Mouse (Mus musculus): Measurements from ENCODE around the gene Fgd6. TPM values are rescaled to one million over a fixed set of nuclear protein-coding genes. Genes with fewer than 3 reads are reported as not detected.

Gene Fgd6
- total RNA-seq, 2 experiments from 2014 or later = 8.8 to 9.2 TPM

DNA sequence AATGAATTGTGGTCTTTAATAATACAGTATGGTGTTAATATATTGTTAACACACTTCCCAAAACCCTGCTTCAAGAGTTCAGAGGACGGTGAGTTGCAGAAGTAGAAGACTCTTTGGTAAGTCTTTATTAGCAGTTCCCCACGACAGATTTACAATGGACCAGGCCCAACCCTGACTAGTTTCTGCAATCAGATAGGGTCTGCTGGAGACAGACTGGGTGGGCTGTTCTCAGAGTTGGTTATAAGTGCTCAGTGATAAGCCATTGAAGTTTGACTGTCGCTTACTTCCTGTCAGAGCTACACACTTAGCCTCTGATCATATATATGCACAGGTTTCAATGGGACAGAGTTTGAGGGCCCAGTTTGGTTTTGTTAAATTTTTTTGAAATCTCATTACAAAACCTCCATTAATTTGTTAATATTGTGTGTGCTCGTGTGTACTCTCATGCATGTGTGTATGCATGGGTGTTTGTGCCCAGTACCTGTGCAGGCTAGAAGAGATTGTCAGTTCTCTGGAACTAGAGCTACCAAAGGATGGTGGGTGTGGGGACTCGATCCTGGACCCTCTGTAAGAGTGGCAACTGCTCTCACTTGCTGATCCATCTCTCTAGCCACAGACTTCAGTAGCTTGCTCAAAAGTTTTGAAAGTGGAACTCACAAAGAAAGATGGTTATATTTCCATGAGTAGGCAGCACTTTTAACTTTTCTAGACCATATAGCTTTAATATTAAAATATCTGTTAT lies 128.5 kb downstream of the Fgd6 start:
- ATAC-seq (replicated peaks; ENCODE audit: low FRiP score, poor library complexity, severe bottlenecking) = no peak

DNA sequence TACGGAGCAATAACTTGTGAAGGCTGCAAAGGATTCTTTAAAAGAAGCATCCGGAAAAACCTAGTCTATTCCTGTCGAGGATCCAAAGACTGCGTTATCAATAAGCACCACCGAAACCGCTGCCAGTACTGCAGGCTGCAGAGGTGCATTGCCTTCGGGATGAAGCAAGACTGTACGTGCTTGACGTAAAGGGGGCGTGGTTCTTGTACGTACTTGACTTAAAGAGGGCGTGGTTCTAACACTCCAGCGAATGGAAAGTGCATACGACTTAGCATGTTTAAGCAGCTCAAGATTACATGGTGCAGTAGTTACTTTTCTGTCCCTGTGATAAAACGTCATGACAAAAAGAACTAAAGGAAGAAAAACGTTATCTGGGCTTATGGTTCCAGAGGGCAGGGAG lies 129.6 kb downstream of the Fgd6 start:
- ATAC-seq (replicated peaks; ENCODE audit: low FRiP score, poor library complexity, severe bottlenecking) = no peak

DNA sequence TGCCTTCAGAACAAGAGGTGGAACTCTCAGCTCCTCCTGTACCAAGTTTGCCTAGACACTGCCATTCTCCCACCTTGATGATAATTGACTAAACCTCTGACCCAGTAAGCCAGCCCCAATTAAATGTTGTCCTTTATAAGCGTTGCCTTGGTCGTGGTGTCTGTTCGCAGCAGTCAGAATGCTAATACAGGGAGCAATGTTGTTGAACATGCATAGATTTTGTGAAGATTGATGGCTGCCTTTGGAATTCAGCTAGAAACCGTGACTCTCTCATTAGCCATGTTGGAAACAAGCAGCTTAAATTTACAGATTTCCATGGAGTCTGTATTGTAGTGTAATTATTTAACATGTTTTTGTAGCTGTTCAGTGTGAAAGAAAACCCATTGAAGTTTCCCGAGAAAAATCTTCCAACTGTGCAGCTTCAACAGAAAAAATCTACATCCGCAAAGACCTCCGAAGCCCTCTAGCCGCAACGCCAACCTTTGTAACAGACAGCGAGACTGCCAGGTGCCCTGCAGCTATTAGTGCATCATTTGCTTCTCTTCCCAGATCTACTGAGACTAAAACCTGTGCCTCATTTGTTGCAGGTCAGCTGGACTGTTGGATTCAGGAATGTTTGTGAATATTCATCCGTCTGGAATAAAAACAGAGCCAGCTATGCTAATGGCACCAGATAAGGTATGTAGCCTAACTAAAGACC lies 131.4 kb downstream of the Fgd6 start:
- ATAC-seq (replicated peaks; ENCODE audit: low FRiP score, poor library complexity, severe bottlenecking) = no peak

- no peak for ATAC-seq (replicated peaks; ENCODE audit: low FRiP score, poor library complexity, severe bottlenecking)
Measured at GRCm38 (mm10) chr10:94171440-94172130, 135.8 kb downstream of the Fgd6 start.

DNA sequence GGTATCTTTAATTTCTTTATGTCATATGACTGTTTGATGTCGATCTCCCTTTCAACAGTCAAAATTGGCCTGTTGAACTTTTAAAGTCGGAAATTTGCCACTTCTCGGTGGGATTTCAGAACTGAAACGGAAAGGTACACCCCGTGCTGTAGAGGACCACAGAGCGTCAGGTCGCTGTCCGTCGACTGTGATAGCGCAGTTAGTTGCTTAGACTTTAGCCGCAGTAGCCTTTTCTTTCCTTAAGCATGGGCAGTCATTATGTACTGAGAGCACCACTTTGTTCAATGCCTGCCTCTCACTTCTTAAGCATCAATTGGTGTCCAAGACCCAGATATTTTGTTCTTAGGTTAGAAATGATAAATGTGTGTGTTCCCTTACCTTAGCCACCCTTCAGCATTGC lies 136.3 kb downstream of the Fgd6 start:
- ATAC-seq (replicated peaks; ENCODE audit: low FRiP score, poor library complexity, severe bottlenecking) = no peak

DNA sequence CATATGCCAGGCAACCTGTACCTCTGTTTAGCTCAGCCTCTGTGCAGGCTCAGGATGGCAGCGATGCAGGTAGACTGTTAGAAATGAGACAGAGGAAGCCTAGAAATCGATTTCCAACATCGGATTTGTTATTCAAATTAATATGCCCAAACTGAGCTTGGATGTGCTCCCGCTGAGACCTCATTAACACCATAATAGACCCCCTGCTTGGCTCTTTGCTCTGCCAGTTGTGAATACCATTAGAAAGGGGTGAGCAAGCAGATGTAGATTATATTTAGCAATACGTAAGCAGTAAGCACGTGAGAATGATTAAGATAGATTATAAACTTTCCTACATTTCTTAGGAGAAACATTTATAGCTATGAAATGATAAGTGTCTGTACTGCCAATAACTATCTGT lies 136.9 kb downstream of the Fgd6 start:
- ATAC-seq (replicated peaks; ENCODE audit: low FRiP score, poor library complexity, severe bottlenecking) = no peak

DNA sequence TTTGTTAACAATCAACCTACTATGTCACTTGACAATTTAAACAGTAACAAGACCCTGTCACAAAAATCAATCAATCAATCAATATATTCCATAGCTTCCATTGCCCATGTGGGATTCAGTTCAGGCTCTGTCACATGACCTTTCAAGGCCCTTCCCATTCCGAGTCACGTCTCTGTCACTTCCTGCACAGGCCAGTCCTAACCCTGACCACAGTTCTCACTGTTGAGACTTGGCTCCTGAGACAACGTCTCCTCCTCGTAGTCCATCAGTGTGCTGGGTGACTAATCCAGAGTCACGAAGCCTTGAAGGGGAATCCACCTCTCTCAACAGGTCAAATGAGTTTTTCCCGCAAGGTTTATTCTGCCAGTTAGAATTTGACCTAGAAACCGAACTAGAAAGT lies 138.9 kb downstream of the Fgd6 start:
- no peak for ATAC-seq (replicated peaks; ENCODE audit: low FRiP score, poor library complexity, severe bottlenecking)

DNA sequence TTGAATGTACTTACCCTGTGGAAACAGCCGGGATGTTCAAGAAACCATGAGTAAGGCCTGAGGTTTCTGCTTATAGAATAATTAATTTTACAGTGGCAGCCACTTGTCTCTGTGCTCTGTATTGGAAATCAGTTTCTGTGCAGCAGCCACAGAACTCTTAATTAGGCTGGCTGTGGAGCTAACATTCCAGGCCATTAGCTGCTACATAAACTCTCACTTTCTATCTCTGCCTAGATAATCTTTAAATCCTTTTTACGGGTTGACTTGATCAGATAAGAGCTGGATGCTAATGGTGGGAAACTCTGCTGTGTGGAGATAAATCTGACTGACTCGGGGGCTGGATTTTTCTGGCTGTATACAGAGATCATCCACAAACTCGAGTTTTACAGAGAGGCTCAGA lies 147.4 kb downstream of the Fgd6 start:
- ATAC-seq (replicated peaks; ENCODE audit: low FRiP score, poor library complexity, severe bottlenecking) = no peak

Other genes with a start within 250 kb of the Fgd6 start
- gene Usp44, start 204.4 kb upstream of the Fgd6 start, total RNA-seq (2015; ENCODE audit: low replicate concordance) = not detected in 2 replicates
- 0.28 TPM in 1 of 2 replicates, not detected in the other for gene Usp44, start 204.4 kb upstream of the Fgd6 start, total RNA-seq (2017; ENCODE audit: low replicate concordance)
- 2,780 and 3,362 TPM in 2 replicates for gene Metap2, start 138.9 kb upstream of the Fgd6 start, total RNA-seq (2015; ENCODE audit: low replicate concordance)
- gene Metap2, start 138.9 kb upstream of the Fgd6 start, total RNA-seq (2017; ENCODE audit: low replicate concordance) = 4,625 and 6,978 TPM in 2 replicates
- gene Vezt, start 184 bp upstream of the Fgd6 start, total RNA-seq (2015; ENCODE audit: low replicate concordance) = 12.3 and 25.6 TPM in 2 replicates
- 19.5 and 20.9 TPM in 2 replicates for gene Vezt, start 184 bp upstream of the Fgd6 start, total RNA-seq (2017; ENCODE audit: low replicate concordance)
- gene Nr2c1, start 112.0 kb downstream of the Fgd6 start, total RNA-seq (2015; ENCODE audit: low replicate concordance) = 0.38 and 3.6 TPM in 2 replicates
- gene Nr2c1, start 112.0 kb downstream of the Fgd6 start, total RNA-seq (2017; ENCODE audit: low replicate concordance) = 1.1 and 2.8 TPM in 2 replicates
- 15.9 and 21.9 TPM in 2 replicates for gene Ndufa12, start 162.7 kb downstream of the Fgd6 start, total RNA-seq (2015; ENCODE audit: low replicate concordance)
- 31.1 and 65.5 TPM in 2 replicates for gene Ndufa12, start 162.7 kb downstream of the Fgd6 start, total RNA-seq (2017; ENCODE audit: low replicate concordance)